Mouse (Mus musculus) spleen, postnatal 10 days (tissue): ENCODE data around the gene Pex14.
A peak's percentile ranks its signal among the peaks of the same experiment; 100 is the strongest.

Experiments
- DNase-seq, 2 experiments: peaks; one replicate each; pipeline ENCODE4 v3.0.0; 2021 to 2022; ENCODE audit warnings: low spot score in 2 of 2

The Pex14 gene

GRCm38 (mm10) chr4:148951821-148952291, 147.8 kb downstream of the Pex14 start:
- DNase-seq, result no peak

- DNase-seq, result no peak
Observed at GRCm38 (mm10) chr4:148950932-148951650, 148.6 kb downstream of the Pex14 start.

DNA sequence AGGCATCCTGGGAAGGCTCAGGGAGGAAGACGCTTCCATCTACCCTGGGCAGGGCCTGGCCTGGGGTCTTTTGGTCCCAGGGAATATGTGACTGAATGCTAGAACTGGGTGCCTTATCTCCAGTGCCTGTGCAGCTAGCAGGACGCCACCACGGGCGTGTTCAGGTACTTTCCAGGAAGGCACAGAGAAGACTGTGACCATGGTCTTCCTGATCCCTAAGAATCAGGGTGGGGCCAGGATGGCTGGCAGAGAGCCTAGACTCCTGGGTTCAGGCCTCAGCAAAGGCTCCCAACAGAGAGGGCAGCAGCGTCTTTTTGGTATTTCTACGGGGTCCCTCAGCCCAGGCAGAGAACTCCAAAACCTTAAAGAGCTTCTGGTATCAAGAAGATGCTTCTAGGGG, 149.2 kb downstream of the Pex14 start:
- DNase-seq, result no peak

DNA sequence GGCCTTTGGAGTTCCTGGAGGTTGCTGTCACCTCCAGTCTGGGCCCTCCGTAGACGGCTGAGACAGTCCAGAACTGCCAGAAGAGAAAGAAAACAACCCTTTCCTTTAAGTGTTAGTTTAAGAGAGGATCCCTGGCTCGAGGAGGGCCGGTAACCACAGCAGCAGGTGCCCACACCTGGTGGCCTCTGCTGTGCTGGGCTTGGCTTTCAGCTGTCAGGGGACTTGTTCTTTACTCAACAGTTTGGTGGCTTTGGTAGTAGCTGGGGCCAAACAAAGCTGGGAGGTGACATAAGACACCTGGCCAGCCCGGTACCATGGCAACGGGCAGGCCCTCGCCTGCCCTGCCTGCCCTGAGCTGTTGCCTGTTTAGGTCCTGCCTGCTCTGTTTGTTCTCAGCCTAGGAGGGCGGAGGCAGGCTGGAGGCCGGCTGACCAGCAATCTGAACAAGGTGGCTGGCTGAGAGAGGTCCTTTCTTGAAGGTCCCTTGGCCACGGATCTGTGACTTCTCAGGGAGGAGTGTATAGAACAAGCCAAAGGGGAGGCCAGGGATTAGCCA, 151.8 kb downstream of the Pex14 start:
- no peak for DNase-seq

DNA sequence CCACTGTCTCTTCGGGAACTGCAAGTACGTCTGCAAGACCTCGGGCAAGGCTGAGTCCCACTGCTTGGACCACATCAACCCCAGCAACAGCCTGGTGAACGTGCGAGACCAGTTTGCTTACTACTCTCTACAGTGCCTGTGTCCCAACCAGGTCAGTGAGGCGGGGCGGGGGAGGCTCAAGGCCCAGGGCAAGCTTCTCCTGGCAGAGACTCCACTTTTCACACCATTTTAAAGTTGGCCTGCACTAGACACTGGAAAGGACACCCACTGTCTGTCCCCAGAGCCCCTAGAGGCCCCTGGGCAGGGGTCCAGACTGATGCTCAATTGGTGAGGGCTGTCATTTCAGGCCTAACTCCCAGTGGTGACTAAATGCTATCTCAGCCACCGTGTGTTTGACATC, 153.6 kb downstream of the Pex14 start:
- no peak for DNase-seq

DNA sequence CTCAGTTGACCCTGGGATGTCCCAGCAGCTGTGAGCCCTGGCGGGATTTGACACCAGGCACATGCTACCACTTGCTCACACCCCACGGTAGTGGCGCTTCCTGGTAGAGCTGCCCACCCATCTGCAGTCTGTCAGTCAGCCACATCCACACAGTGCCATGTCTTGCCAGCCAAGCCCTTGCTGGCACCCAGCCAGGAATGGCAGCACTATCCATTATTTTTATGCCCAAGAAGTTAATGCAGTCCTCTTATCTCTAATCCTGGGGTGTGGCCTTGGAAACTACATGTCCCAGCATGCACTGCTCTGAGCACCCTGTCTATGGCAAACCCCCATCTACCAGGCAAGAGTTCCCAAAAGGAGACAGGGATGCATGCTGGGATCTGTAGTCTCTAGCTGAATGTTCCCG, 154.2 kb downstream of the Pex14 start:
- DNase-seq, result no peak

- DNase-seq, result no peak
Observed at GRCm38 (mm10) chr4:148943099-148943498, 156.6 kb downstream of the Pex14 start.

DNA sequence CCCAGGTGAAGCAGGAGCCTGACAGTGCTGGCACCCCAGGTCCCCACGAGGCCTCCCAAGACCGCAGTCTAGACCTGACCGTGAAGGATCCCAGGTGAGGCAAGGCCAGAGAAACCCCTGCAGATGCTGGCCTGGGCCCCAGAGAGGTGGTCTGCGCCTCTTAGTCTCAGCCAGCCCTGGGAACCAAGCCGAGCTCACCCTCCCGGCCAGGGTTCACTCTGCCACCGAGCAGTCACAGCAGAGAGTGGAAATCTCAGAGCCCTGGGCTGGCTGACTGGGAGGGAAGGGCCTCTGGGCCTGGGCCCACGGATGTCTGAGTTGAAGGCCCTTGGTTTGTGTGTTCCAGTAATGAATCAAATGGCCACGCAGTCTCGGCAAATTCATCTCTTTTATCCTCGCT, 158.4 kb downstream of the Pex14 start:
- peak in 1 of 2 experiments; percentile 21 for DNase-seq

DNA sequence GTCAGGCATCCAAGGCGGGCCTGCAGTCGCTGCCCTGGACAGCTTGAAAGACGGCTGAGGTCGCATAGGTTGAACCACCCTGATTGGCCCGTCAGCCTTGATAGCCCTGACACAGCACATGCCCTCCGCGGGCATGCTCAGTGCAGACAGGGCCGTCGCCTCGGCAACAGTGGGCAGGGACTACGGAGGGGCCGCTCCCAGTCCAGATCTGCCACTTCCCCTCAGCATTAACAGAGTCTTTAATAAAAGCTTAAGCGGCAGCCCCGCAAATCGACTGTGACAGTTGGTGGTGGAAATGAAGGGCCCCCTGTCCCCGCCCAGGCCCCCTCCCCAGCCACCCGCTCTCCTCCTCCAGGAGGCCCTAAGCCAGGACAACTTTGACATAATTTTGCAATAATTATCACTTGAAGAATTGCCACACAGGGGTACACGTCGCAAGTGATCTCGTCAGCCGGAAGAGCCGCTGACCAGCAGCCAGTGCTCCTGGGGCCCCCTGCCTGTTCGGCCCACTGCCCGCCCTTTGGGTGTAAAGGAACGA, 158.9 kb downstream of the Pex14 start:
- peak; percentile 24 to 77 for DNase-seq

DNA sequence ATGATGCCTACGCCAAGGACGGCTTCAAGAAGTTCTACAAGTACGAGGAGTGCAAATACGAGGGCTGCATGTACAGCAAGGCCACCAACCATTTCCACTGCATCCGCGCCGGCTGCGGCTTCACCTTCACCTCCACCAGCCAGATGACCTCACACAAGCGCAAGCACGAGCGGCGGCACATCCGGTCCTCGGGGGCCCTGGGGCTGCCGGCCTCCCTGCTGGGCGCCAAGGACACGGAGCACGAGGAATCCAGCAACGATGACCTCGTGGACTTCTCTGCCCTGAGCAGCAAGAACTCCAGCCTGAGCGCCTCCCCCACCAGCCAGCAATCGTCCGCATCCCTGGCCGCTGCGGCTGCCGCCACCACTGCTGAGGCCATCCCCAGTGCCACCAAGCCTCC, 161.1 kb downstream of the Pex14 start:
- no peak for DNase-seq

- DNase-seq, result no peak
Observed at GRCm38 (mm10) chr4:148936727-148937126, 162.9 kb downstream of the Pex14 start.

- no peak for DNase-seq
Observed at GRCm38 (mm10) chr4:148936111-148936510, 163.6 kb downstream of the Pex14 start.

DNA sequence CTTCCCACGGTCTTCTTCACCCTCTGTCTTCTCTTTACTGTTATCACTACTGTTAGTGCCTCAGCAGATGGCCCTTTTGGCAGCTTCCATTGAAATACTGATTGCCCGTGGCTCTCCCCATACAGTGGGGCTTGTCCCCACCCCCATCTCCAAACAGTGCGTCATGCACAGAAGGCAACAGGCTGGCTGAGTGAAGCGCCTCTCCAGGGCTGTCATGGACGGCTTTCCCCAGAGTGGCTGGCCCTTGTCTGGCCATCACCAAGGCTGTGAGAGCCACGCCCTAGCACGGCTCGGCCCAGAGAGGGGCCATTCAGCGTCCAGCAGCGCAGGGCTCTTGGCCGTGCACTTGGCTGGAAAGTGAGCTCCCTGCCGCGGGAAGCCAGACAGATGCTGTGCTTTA, 164.5 kb downstream of the Pex14 start:
- no peak for DNase-seq

GRCm38 (mm10) chr4:148933109-148933508, 166.6 kb downstream of the Pex14 start:
- no peak for DNase-seq

DNA sequence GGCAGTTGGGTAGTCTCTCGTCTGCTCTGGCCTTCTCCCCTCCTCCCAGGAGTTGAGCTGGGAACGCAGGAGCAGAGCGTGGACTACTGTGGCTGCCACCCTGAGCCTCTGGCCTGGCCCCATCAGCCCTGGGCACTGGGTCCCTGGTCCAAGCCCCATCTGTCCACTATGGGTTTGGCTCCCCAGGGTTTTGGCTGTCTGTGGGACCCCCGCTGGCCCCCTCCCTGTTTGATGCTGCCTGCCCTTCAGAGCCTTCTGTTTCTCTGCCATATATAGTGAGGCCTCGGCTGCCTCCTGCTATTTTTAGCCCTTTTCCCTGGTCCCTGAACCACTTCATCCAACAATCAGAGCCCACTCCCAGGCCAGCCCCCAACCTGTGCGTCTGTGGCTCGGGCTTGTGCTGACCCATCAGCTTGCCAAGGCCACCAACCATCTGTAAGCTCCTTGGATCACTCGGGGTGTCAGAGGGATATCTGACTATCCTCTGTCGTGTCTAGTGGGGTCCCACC, 168.9 kb downstream of the Pex14 start:
- no peak for DNase-seq

DNA sequence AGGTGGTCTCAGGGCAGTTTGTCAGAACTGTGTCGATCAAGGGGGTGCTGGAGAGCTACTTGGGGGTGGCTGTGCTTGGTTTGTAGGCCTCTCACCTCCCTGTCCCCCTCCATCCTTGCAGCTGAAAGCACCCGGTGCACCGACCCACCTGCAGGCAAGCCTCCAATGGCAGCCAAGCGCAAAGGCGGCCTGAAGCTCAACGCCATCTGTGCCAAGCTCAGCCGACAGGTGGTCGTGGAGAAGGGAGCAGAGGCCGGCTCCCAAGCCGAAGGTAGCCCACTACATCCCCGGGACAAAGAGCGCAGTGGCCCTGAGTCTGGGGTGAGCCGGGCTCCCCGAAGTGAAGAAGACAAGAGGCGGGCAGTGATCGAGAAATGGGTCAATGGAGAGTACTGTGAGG, 170.8 kb downstream of the Pex14 start:
- no peak for DNase-seq

GRCm38 (mm10) chr4:148928316-148928715, 171.4 kb downstream of the Pex14 start:
- no peak for DNase-seq

DNA sequence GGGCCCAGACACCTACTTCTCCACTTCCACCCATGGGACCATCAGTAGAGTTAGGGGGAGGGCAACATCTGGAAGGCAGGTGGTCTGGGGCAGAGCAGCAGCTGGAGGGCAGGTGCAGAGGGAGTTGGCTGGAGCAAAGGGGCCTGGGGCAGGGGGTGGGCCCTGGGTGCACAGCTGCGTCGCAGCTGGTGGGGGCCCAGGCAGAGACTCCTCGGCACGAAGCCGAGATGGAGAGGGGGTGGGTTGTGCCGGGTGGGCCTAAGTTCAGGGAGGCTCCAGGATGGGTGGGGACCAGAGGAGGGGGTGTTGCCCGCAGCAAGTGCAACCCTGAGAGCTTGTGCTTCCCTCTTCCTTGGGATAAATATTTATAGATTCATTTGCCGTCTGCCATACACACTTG, 173.2 kb downstream of the Pex14 start:
- DNase-seq, result no peak

DNA sequence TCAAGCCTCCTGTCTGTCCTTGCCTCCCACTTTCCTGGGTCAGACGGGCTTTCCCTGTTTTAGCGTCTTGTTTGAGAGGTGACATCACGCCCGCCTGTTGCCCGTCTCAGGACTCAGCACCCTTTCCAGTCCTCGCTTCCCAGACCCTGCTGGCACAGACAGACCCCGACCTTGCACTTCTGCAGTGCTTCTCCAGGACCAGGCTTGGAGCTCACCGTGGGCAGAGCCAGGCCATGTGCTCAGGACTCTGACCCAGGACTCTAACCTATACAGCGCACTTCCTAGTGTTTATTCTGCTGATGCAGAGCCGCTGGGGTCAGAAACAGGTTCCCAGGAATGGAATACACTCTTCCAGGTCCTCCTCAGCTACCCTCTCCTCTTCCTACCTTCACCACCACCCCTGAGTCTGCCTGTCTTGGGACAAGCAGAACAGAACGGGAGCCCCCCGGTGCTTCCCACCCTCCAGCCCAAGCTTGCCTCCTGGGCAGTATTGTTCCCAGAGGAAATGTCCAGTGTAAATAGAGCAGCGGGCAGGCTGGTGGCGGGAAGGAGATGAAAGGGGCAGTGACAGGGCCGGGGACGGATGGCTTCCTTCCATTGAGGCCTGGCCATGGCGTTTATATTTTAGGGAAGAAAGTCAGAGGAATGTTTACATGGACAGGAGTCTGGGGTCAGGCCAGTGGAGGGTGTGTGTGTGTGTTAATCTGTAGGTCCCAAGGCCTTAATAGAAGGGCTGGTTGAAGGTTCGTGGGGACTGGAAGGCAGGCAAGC, 173.9 kb downstream of the Pex14 start:
- DNase-seq, result no peak

- DNase-seq, result no peak
Observed at GRCm38 (mm10) chr4:148923976-148924375, 175.7 kb downstream of the Pex14 start.

DNA sequence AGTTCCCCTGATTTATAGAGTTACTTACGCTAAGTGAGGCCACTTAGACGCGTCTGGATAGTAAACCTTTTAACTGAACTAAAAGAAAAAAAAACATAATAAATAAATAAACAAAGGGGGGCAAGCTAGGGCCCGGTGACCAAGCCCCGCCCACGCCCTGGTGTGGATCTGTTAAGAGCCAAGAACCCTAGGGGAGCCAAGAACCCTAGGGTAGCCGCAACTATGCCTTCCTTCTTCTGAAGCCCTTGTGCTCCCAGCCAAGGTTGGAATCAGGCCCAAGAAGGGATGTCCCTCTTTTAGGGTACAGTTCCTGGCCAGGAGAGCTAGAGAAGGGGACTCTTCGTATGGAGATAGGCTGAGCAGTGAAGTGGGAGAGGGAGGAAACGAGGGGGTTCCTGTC, 176.3 kb downstream of the Pex14 start:
- DNase-seq, result no peak

- DNase-seq, result no peak
Observed at GRCm38 (mm10) chr4:148922221-148922700, 177.4 kb downstream of the Pex14 start.
